Mouse (Mus musculus): ENCODE measurements around the gene Srcin1. TPM values are rescaled to one million over a fixed set of nuclear protein-coding genes. Genes with fewer than 3 reads are reported as not detected.
A peak's percentile ranks its signal among the peaks of the same experiment; 100 is the strongest.

Srcin1 gene
- polyA plus RNA-seq, 1 experiment: 7.0 TPM

DNA sequence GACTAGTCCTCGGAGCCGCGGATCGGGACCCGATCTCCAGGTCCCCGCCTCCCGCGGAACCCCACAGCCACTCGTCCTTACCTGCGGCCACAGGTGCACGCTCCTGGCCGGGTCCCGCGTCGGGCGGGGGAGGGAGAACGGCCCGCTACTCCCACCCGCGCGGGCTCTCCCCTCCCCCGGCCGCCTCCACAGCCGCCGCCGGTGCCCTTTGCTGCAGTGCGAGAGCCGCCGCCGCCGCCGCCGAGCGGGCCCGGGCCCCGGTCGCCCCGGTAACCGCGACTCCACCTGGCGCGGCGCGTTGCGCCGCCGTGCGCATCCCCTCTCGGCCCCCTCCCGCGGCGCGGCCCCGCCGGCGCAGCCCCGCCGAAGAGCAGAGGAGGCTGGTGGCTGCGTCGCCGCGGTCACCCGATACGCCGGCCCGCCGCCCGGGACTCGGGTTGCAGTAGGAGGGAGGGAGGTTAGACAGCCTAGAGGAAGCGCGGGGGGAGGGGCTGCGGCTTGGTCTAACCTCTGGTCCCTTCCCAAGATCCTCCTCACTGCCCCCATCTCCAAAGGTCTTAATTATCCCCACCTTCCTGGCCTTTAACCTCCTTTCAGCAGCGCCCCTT is 29.1 kb downstream of the Srcin1 start:
- no peak for DNase-seq
- peaks cover 3% of the 10 kb centered on the region; the same call in 1 of the 2 replicates for H3K4me1 ChIP-seq (ENCODE audit: control insufficient read depth, insufficient read depth, low read length)
- WGBS: under 1% methylated on average over 61 of the region's 73 CpGs
- peak overlapping the region; percentile 26 for H3K4me3 ChIP-seq (replicated peaks; ENCODE audit: extremely low read depth, low read depth, low read length)
- no peak for TF ChIP-seq CTCF (IDR thresholded peaks at IDR 0.05; ENCODE audit: insufficient read depth, low read length)
- no peak for TF ChIP-seq POLR2A (IDR thresholded peaks at IDR 0.05; ENCODE audit: borderline replicate concordance, extremely low read depth, low read depth, low read length)

DNA sequence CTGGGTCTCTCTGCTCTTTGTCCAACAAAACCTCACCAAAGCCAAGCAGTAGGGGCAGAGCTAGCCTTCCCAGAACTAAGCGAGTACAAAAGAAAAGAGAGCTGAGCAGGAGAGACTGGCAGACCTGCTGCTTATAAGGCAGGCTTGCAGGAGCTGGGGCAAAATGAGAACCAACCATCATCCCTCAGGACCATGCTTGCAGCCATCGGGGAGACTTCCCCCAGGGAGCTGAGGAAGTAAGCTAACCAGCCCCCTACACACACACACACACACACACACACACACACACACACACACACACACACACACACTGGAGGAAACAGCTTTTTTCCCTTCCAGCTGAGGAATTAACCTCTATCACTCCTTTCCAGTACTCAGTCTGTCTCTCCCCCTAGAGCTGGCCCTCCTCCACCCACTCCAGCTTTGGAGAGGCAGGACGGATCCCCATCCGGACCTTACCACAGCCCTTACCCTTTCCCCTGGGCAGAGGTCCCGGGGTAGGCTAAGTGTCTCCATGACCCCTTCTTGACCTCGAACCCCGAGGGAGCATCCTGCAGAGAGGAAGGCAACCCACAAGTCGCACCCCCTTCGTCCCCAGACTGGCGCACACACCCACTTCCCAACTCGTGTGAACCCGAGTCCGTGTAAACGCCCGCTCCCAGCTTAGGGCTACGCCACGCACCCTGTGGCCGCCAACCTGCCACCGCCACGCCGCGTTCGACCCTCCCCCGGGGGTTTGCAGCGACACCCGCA is 30.0 kb downstream of the Srcin1 start:
- Histone ChIP-seq H3K4me3 (replicated peaks; ENCODE audit: extremely low read depth, low read depth, low read length) (peak overlapping the region; percentile 10), H3K4me1 (ENCODE audit: control insufficient read depth, insufficient read depth, low read length) (peaks cover 3% of the 10 kb centered on the region; the same call in 1 of the 2 replicates)
- TF ChIP-seq CTCF (IDR thresholded peaks at IDR 0.05; ENCODE audit: insufficient read depth, low read length): no peak
- TF ChIP-seq POLR2A (IDR thresholded peaks at IDR 0.05; ENCODE audit: borderline replicate concordance, extremely low read depth, low read depth, low read length): no peak
- WGBS: 10% methylated on average over 26 of the region's 26 CpGs
- no peak for DNase-seq

DNA sequence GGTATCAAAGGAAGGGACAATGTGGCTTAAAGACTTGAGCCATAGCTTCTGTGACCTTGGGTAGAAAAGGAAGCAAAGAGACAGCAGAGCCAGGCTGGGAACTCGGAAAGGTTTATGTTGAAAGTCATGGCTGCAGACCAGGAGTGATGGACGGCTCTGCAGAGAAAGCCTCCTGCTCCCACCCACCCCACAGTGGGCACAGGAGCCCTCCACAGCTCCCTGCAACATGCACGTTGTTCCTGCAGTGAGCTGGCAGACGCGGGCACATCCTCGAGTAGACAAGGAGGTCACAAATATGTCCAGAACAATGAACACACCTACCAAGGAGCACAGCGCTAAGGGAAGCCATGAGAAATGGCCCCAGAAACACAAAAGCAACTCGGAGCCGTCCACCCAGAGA is 32.1 kb downstream of the Srcin1 start:
- no peak for DNase-seq
- 83% methylated on average over 9 of the region's 9 CpGs for WGBS
- H3K4me3 ChIP-seq (replicated peaks; ENCODE audit: extremely low read depth, low read depth, low read length): no peak overlapping the region
- H3K4me1 ChIP-seq (ENCODE audit: control insufficient read depth, insufficient read depth, low read length): peaks cover 3% of the 10 kb centered on the region; the same call in 1 of the 2 replicates
- TF ChIP-seq CTCF (IDR thresholded peaks at IDR 0.05; ENCODE audit: insufficient read depth, low read length): no peak
- TF ChIP-seq POLR2A (IDR thresholded peaks at IDR 0.05; ENCODE audit: borderline replicate concordance, extremely low read depth, low read depth, low read length): no peak

DNA sequence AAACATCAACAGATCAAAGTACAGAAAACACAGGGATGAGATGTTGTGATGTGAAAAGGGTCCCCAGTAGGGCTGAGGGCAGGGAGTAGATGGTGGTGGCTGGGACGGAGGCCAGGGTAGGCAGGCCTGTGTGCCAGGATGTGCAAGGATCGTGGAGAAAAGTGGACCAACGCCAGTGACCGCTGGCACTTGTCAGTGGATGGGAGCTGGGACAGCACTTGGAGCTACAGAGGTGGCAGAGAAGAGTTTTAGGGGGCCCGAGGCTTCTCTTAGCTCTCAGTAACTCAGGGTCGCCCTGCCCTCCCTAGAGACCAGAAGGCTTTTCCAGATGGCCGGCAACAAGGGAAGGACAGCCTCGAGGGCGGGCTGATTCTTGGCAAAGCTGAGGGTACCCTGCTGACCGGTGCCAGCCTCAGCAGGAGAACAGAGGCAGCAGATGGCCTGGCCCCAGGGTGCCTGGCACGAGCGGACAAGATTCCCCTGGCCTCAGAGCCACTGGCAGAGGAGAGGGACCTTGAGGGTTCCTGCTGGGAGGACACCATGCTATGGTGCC is 32.7 kb downstream of the Srcin1 start:
- TF ChIP-seq CTCF (IDR thresholded peaks at IDR 0.05; ENCODE audit: insufficient read depth, low read length) (no peak), POLR2A (IDR thresholded peaks at IDR 0.05; ENCODE audit: borderline replicate concordance, extremely low read depth, low read depth, low read length) (no peak)
- Histone ChIP-seq H3K4me1 (ENCODE audit: control insufficient read depth, insufficient read depth, low read length) (peaks cover 3% of the 10 kb centered on the region; the same call in 1 of the 2 replicates), H3K4me3 (replicated peaks; ENCODE audit: extremely low read depth, low read depth, low read length) (no peak overlapping the region)
- 55% methylated on average over 12 of the region's 12 CpGs for WGBS
- no peak for DNase-seq

DNA sequence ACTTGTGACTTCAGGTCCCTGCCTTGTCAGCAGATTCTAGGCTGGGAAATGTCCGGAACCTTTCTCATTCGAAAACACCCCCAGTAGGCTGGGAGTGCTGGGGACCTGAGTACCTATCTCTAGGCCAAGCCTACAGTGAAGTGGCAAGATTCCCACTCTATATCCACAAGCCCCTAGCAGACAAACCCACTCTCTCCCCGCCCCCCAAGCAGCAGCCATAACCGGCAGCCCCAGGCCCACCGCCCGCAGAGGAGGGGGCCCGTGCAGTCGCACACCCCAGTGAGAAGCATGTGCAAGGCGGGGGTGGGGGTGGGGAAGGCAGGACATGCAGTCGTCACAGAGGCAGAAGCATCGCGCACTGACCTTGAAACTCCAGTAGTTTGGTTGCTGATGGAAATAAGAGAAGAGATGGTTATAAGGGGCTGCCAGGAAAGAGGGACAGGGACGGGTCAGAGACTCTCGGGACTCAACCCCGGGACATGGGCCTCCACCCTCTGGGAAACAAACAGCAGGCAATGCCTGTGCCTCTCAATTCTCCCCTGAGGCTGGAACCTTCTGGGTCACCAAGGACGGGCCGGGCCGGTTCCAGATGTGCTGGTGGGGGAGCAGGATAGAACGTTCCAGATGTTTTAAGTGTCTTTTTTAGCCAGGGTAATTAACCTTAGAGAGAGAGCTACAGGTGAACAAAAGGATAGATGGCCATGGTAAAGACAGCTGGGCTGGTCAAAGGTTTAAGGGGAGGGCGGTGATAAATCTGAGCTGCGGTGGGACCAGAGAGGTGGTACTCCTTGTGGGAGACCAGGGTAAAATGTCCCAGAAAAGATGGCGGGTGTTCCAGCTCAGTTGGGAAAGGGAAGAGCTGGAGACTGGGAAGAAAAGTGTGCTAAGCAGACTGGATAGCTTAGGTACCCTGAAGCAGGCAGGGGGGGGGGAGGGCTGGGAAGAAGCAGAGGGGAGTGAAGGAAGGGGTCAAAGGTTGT is 33.5 kb downstream of the Srcin1 start:
- Histone ChIP-seq H3K4me1 (ENCODE audit: control insufficient read depth, insufficient read depth, low read length) (peaks cover 3% of the 10 kb centered on the region; the same call in 1 of the 2 replicates), H3K4me3 (replicated peaks; ENCODE audit: extremely low read depth, low read depth, low read length) (no peak overlapping the region)
- DNase-seq: no peak
- TF ChIP-seq CTCF (IDR thresholded peaks at IDR 0.05; ENCODE audit: insufficient read depth, low read length): no peak
- no peak for TF ChIP-seq POLR2A (IDR thresholded peaks at IDR 0.05; ENCODE audit: borderline replicate concordance, extremely low read depth, low read depth, low read length)
- 85% methylated on average over 22 of the region's 22 CpGs for WGBS

DNA sequence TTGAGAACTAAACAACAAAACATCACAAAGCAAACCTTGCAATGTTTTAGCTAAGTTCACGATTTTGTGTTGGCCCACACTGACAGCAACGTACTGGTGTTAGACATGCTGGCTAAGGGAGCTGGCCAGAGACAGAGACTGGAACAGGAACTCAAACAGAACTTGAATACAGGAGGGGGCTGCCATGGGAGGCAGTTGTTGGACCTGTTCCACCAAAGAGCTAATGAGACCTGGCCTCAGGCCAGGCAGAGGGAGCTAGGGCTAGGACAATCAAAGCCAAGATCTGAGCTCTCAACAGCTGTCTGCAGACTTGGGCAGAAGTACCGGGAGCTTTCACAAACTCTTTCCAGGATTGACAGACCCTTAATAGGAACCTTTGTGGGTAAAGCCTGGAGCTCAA is 35.4 kb downstream of the Srcin1 start:
- TF ChIP-seq CTCF (IDR thresholded peaks at IDR 0.05; ENCODE audit: insufficient read depth, low read length) (no peak), POLR2A (IDR thresholded peaks at IDR 0.05; ENCODE audit: borderline replicate concordance, extremely low read depth, low read depth, low read length) (no peak)
- DNase-seq: no peak
- H3K4me3 ChIP-seq (replicated peaks; ENCODE audit: extremely low read depth, low read depth, low read length): no peak overlapping the region
- peaks cover 3% of the 10 kb centered on the region; the same call in 1 of the 2 replicates for H3K4me1 ChIP-seq (ENCODE audit: control insufficient read depth, insufficient read depth, low read length)
- 12% methylated on average over 3 of the region's 3 CpGs for WGBS

DNA sequence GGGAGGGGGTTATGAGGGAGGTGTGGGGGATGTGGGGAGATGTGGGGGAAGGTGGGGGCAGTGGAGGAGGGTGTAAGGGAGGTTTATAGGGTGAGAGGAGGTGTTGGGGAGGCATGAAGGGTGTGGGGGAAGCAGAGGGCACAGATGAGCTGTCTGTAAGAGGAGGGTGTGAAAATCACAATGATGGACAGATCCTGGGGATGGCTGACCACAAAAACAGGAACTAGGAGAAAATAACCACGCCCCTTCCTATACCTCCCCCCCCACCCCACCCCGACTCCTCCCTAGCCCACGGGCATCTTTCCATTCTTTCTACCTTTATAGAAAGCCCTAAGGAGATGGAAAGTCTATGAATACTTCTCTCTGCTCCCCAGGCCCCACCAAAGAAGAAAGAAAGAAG is 35.9 kb downstream of the Srcin1 start:
- Histone ChIP-seq H3K4me3 (replicated peaks; ENCODE audit: extremely low read depth, low read depth, low read length) (no peak overlapping the region), H3K4me1 (ENCODE audit: control insufficient read depth, insufficient read depth, low read length) (peaks cover 3% of the 10 kb centered on the region; the same call in 1 of the 2 replicates)
- WGBS: 44% methylated on average over 3 of the region's 3 CpGs
- TF ChIP-seq POLR2A (IDR thresholded peaks at IDR 0.05; ENCODE audit: borderline replicate concordance, extremely low read depth, low read depth, low read length) (no peak), CTCF (IDR thresholded peaks at IDR 0.05; ENCODE audit: insufficient read depth, low read length) (no peak)
- no peak for DNase-seq

DNA sequence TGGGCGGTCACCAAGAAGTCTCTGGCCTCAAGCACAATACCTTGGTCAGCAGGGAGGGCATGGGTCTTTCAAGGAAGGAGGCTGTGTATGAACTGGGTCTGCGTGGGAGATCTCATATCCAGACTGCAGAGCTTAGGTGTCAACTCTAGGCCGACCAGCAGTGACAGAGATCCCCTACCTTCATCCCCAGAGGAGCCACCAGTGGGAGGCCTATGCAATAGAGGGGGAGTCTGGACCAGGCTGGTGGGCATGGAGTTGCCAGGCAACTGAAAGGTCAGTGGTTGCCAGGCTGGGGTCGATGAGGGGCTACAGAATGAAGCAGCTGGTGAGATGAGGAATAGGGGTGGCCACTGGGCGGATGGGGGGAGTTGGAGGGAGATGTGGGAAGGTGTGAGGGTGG is 36.4 kb downstream of the Srcin1 start:
- no peak for DNase-seq
- TF ChIP-seq POLR2A (IDR thresholded peaks at IDR 0.05; ENCODE audit: borderline replicate concordance, extremely low read depth, low read depth, low read length): no peak
- TF ChIP-seq CTCF (IDR thresholded peaks at IDR 0.05; ENCODE audit: insufficient read depth, low read length): no peak
- 78% methylated on average over 5 of the region's 5 CpGs for WGBS

More for the DNA sequence above, 36.4 kb downstream of the Srcin1 start:
- H3K4me3 ChIP-seq (replicated peaks; ENCODE audit: extremely low read depth, low read depth, low read length): no peak overlapping the region
- peaks cover 3% of the 10 kb centered on the region; the same call in 1 of the 2 replicates for H3K4me1 ChIP-seq (ENCODE audit: control insufficient read depth, insufficient read depth, low read length)

All from lung, adult 2 months (tissue).